Mouse (Mus musculus) v-Abl transformed pro-B cells (cell line): ENCODE results near the gene Aldh1a3.

Source experiments
- in situ Hi-C, 2 experiments: fragments of 400-800 bp; cut with MboI; formaldehyde crosslinking; loops; one replicate each; pipeline ENCODE4 v1.15.1; 2025; ENCODE audit not compliant: unreplicated experiment in 2 of 2

The Aldh1a3 gene

GRCm38 (mm10) chr7:66427437-66428161 is at the start of gene Aldh1a3:
TSS of gene Aldh1a3 (minus strand) at chr7:66427517.
- in situ Hi-C loops, result loop anchor here (25.0 kb wide), 1 partner anchor 785 kb away; the partner anchor contains the start of gene Lysmd4 (in 2 of the 2)

GRCm38 (mm10) chr7:66476289-66476688 is 49.0 kb upstream of the Aldh1a3 start:
- in situ Hi-C loops, result no loop called here

GRCm38 (mm10) chr7:66471641-66472216 is 44.4 kb upstream of the Aldh1a3 start:
- in situ Hi-C loops, result no loop called here

GRCm38 (mm10) chr7:66466641-66467040 is 39.3 kb upstream of the Aldh1a3 start:
- in situ Hi-C loops, result no loop called here

GRCm38 (mm10) chr7:66465241-66465640 is 37.9 kb upstream of the Aldh1a3 start:
- in situ Hi-C loops, result no loop called here

- in situ Hi-C loops, result no loop called here
These were observed 35.8 kb upstream of the Aldh1a3 start for GRCm38 (mm10) chr7:66463081-66463480.

- in situ Hi-C loops, result no loop called here
These were observed 24.4 kb upstream of the Aldh1a3 start for GRCm38 (mm10) chr7:66451622-66452295.

GRCm38 (mm10) chr7:66449971-66450752 is 22.8 kb upstream of the Aldh1a3 start:
- in situ Hi-C loops, result loop anchor here (25.0 kb wide), 1 partner anchor 762 kb away; the partner anchor contains the start of gene Lysmd4 (in 2 of the 2)

GRCm38 (mm10) chr7:66448786-66449540 is 21.6 kb upstream of the Aldh1a3 start:
- in situ Hi-C loops, result loop anchor here (25.0 kb wide), 1 partner anchor 763 kb away; the partner anchor contains the start of gene Lysmd4 (in 2 of the 2)

- in situ Hi-C loops, result loop anchor here (25.0 kb wide), 1 partner anchor 764 kb away; the partner anchor contains the start of gene Lysmd4 (in 2 of the 2)
These were observed 21.0 kb upstream of the Aldh1a3 start for GRCm38 (mm10) chr7:66448304-66448703.

- in situ Hi-C loops, result loop anchor here (25.0 kb wide), 1 partner anchor 765 kb away; the partner anchor contains the start of gene Lysmd4 (in 2 of the 2)
These were observed 19.5 kb upstream of the Aldh1a3 start for GRCm38 (mm10) chr7:66446860-66447259.

- in situ Hi-C loops, result loop anchor here (25.0 kb wide), 1 partner anchor 767 kb away; the partner anchor contains the start of gene Lysmd4 (in 2 of the 2)
These were observed 18.0 kb upstream of the Aldh1a3 start for GRCm38 (mm10) chr7:66445117-66445905.

GRCm38 (mm10) chr7:66444706-66445105 is 17.4 kb upstream of the Aldh1a3 start:
- in situ Hi-C loops, result loop anchor here (25.0 kb wide), 1 partner anchor 768 kb away; the partner anchor contains the start of gene Lysmd4 (in 2 of the 2)

- in situ Hi-C loops, result loop anchor here (25.0 kb wide), 1 partner anchor 770 kb away; the partner anchor contains the start of gene Lysmd4 (in 2 of the 2)
These were observed 15.4 kb upstream of the Aldh1a3 start for GRCm38 (mm10) chr7:66442501-66443369.

GRCm38 (mm10) chr7:66438787-66439669 is 11.7 kb upstream of the Aldh1a3 start:
- in situ Hi-C loops, result loop anchor here (5.0 to 25.0 kb wide), 4 partner anchors 218 to 1196 kb away; partner anchors contain the start of gene Lysmd4 (in 2 of the 2)

GRCm38 (mm10) chr7:66434453-66434935 is 7.2 kb upstream of the Aldh1a3 start:
- in situ Hi-C loops, result loop anchor here (5.0 to 25.0 kb wide), 3 partner anchors 228 to 1200 kb away; partner anchors contain the start of gene Lysmd4 (in 2 of the 2)
